Mouse (Mus musculus): Measurements from ENCODE around the gene Disp1.

DNA sequence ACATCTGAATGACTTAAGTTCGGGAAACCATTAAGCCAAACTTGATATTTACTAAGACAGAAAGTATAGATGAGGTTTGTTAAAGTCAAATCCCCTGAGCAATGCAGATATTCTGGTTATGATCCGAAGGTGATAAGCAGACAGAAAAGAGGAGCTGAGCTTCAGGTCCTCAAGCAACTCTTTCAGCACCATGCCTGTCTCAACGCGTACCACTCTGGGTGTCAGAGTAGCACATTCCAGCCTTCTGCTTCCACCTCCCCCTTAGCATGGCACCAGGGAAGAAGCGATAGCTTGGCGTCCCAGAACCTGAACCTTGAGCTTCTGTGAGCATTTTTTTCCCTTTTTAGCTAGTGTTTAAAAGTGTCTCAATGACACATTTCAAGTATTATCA lies 57.1 kb downstream of the Disp1 start:
- TF ChIP-seq CTCF (IDR thresholded peaks at IDR 0.05) (no peak), EP300 (IDR thresholded peaks at IDR 0.05) (no peak)

All from lung, postnatal 0 days (tissue).